Mouse (Mus musculus) MEL-GATA-1-ER (cell line): ENCODE data around the gene Pabpc5.

Experiments
- DNase-seq: peaks from one replicate; pipeline ENCODE4 v3.0.0-alpha.2; 2012; ENCODE audit warnings: low read depth; ENCODE audit errors: extremely low read depth

Pabpc5 gene

GRCm38 (mm10) chrX:119927081-119927571 lies at the start of gene Pabpc5:
Gene Pabpc5 (plus strand): TSS chrX:119927196.
- no peak for DNase-seq

- no peak for DNase-seq
These were observed 39.9 kb upstream of the Pabpc5 start for GRCm38 (mm10) chrX:119886957-119887593.

- no peak for DNase-seq
These were observed 38.6 kb upstream of the Pabpc5 start for GRCm38 (mm10) chrX:119888326-119888920.

GRCm38 (mm10) chrX:119927852-119928251 lies 856 bp downstream of the Pabpc5 start:
- no peak for DNase-seq
